Mouse (Mus musculus) left cerebral cortex, adult 6 months (tissue): ENCODE results near the gene Sfrp4. TPM values are rescaled to one million over a fixed set of nuclear protein-coding genes. Genes with fewer than 3 reads are reported as not detected.

ENCODE experiments used
- long read RNA-seq, 2 experiments: library from polyadenylated mRNA; unstranded; transcript quantifications; one replicate each; pipeline ENCODE4 v2.0.0; 2019 to 2020
- polyA plus RNA-seq: library from polyadenylated mRNA; unstranded; fragments of <200 nt; fragmentation: Nextera tagmentation; gene quantifications from 2 replicates; pipeline ENCODE4 v1.2.3, GENCODE M21; 2021

Gene Sfrp4
- polyA plus RNA-seq, result 1.3 and 1.6 TPM in 2 replicates
- long read RNA-seq, experiment 1, full-length matches to known transcripts, result 5 of 5 reads
- long read RNA-seq, experiment 1, partial matches to known transcripts, result 0 of 5 reads
- long read RNA-seq, experiment 1, other reads (novel, unspliced or antisense), result 0 of 5 reads
- long read RNA-seq, experiment 2, result 0 reads

GRCm38 (mm10) chr13:19622573-19623227, at the start of gene Sfrp4:
Gene Sfrp4 (plus strand): TSS chr13:19623104.

DNA sequence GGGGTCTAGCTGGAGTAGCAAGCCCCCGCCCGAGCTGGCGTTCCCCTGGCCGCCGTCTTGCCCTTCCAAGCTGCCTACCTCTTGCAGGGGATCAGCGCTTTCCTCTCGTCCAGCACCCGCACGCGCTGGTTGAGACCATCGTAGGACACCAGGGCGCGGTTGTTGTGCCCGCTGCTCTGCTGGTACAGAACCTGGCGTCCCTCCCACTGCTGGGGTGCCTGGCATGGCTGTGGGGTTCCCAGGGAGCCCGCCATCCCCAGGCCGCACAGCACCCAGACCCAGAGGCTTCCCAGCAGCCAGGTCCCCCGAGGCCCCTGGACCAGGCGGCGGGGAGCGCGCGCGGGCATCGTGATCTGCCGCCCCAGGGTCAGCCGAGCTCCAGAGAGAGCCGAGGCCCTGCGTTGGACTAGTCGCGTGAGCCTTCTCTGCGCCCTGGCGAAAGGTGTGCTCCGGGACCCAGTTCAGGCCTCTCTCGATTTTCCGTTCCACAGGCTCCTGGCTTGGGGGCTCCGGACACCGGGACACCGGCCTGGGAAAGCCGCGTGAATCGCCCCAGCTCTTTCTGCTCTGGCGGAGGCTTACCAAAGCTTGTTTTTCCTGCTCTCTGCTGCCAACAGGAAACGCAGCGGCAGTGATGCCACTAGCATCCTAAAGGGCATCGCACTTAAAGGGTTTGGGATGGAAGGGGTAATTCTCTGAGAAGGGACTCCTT, 3.5 kb upstream of the Sfrp4 start, which contains the start of gene Epdr1:
Gene Epdr1 (minus strand): TSS at position 712 of the 712 bp plus-strand sequence.

Other genes starting within 250 kb of the Sfrp4 start
- gene Stard3nl, start 227.3 kb upstream of the Sfrp4 start, polyA plus RNA-seq, result 136 and 149 TPM in 2 replicates
- 123 and 156 TPM in 2 replicates for gene Epdr1, start 3.2 kb upstream of the Sfrp4 start, polyA plus RNA-seq
- gene Nme8, start 74.7 kb downstream of the Sfrp4 start, polyA plus RNA-seq, result 0.09 TPM in 1 of 2 replicates, not detected in the other
- gene Gpr141, start 201.2 kb downstream of the Sfrp4 start, polyA plus RNA-seq, result not detected in 2 replicates